Mouse (Mus musculus) regulatory T cell (primary cell): Measurements from ENCODE around the gene Fads2.

Experiments
- in situ Hi-C: fragments of 300-600 bp; cut with MboI, MseI; formaldehyde crosslinking; loops from one replicate; pipeline ENCODE4 v1.15.1; 2025; ENCODE audit warnings: high pct_unique_total_duplicates

The Fads2 gene

DNA sequence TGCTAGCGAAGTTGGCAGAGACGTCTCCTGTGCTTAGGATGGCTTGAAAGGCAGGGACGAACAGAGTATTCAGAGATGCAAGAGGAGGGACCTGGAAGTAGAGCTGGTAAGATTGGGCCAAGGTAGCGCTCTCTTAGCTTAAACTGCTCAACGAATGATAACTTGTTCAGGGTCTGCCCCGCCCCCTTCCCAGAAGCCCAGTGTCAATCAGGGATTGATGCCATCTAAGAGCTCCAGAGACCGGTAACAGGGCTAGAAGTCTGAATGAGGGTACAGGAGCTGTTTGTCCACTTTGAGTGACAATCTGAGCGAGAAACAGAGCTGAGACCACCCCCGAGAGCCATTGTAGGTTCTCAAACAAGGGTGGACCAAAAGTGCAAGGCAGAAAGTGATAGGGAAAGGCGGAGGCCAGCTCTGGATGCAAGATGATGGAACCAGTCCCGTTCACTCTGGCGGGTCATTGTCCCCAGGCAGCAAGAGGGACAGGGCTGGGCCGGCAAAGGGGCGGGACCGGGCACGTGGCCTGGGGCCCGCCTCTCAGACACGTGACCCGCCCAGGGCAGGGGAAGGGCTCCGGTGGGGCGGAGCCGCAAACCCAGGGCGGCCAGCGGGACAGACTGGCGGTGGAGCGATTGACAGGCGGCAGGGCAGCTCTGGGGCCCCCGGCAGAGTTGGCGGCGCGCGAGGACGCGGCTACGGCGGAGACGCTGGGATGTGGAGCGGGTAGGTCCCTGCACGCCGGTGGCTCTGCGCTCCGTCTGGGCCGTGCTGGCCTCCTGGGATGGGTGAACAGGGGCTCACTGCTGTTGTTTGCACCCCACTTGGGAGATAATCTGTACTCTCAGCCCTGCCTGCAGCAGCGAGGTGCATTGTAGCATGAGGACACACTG is 83.7 kb downstream of the Fads2 start:
- in situ Hi-C loops = no loop called here

DNA sequence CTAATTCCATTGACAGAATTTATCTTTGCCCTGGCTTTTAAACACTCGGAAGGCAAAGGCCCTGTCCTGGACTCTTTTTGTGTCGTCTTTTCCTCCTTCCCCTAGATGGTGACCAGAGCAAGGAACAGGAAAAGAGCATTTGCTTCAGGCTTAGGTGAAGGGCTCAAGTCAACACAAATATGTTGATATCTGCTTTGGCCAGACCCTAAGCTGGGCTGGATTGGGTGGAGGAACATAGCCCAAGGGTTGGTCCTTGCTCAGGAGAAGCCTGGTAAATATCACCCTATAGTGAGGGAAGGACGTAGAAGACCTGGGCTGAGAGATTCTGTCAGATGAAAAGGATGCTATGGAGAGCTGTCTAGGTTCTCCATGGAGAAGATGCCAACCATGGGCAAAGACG is 85.4 kb downstream of the Fads2 start:
- in situ Hi-C loops = no loop called here

DNA sequence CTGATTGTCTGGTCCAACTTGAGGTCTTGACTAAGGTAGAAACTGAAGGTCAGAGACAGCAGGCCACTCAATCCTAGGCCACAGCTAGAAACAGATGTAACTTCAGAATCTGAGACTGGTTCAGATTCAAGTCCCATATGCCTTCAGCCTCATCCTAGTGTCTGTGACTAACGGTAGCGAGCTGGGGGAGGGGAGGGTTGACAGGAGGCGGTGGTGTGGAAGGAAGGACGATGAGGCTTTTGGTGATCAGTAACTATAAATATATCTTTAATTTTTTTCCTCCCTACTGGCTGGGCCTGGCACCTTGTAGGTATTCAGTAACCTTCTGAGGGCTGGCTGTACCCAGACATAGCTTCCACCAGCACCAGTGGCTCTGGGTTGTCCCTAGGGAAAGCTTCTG is 86.1 kb downstream of the Fads2 start:
- in situ Hi-C loops = no loop called here

DNA sequence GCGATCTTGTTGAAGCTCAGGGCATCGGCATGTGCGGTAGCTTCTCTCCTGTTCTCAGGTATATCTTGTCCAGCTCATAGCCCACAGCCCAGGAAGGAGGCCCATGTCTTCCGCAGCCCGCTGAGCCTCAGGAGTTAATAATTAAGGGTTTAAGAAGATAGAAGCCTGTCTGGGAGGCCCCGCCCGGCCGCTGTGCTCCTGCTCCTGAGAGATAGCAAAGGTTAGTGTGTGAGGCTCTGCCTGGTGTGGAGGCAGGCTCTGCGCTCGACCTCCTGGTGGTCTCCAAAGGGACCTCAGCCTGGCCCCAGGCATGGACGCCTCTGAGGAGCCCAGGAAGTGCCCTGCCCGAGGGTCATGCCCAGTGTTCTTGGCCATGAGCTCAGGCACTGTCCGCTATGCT is 86.7 kb downstream of the Fads2 start:
- in situ Hi-C loops = no loop called here

DNA sequence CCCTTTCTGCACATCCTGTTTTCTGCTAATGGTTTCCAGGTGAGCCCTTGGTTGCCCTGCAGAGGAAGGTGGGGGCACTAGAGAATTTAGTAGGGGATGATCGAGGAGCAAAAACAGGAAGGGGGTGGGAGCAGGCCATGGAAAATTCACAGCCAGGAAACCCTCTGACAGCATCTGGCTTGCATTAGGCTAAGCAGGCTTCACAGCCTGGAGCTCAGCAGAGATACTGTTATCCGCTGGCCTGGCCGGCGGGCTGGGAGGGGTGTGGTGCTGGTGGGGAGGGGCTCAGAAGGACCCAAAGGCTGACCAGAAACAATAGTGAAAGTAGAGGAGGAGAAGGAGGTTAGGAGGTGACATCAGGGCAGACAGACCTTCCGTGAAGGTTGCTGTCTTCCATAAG is 87.6 kb downstream of the Fads2 start:
- in situ Hi-C loops = no loop called here

DNA sequence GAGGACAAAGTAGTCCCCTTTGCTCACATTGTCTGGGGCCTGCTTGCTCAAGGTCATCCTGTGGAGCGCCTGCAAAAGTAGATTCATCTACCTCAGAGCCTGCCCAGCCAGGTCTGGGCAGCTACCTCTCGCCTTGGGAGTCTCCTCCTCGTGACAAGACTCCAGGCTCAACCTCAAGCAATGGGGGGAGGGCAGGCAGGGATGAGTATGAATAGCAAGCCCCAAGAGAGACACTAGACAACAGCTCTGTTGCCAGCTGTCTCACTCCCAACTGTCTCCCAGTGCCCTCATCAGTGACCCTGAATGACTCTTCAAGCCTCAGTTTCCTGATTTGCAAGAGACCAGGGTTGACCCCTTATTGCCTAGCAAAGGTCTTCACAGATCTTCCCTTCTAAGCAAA is 88.2 kb downstream of the Fads2 start:
- in situ Hi-C loops = no loop called here

DNA sequence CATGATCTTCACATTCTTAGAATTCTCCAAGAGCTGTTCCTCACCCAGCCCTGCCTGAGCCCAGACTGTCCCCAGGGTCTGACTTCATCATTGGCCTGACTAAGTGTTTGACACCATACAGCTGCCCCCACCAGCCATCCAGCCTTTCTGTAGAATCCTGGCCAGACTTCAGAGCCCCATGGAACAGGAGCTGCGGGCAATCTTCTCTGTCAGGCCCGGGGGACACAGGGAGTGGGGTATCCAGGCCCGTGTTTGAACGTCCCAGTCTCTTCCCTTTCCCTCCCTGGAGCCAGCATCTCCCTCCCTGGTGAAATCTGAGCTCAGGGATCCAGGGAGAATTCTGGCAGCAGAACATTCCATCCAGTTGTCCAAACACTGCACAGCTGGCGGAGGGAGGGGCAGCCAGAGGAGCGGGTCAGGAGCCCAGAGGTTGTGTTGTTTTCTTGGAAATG is 88.7 kb downstream of the Fads2 start:
- in situ Hi-C loops = no loop called here
